Mouse (Mus musculus): ENCODE measurements around the gene Cdca5.
"Not testable (repeated sequence)": the region's sequence is repeated elsewhere in the genome, so short reads cannot be mapped to it uniquely, and the experiment has no call there.

The Cdca5 gene

GRCm38 (mm10) chr19:6084478-6085248, at the start of gene Cdca5, which contains the start of gene Zfpl1:
Gene Cdca5 (plus strand): TSS chr19:6084983.
Gene Zfpl1 (minus strand): TSS chr19:6084956.
- in situ Hi-C loops (cut with MboI, MseI), result no loop called here

GRCm38 (mm10) chr19:6035966-6036585, 48.7 kb upstream of the Cdca5 start:
- in situ Hi-C loops (cut with MboI, MseI), result no loop called here

GRCm38 (mm10) chr19:6037695-6038094, 47.1 kb upstream of the Cdca5 start:
- in situ Hi-C loops (cut with MboI, MseI), result no loop called here

GRCm38 (mm10) chr19:6038326-6038725, 46.5 kb upstream of the Cdca5 start:
- in situ Hi-C loops (cut with MboI, MseI), result no loop called here

GRCm38 (mm10) chr19:6040002-6040401, 44.8 kb upstream of the Cdca5 start:
- in situ Hi-C loops (cut with MboI, MseI), result no loop called here

- in situ Hi-C loops (cut with MboI, MseI), result no loop called here
Observed at GRCm38 (mm10) chr19:6042293-6042692, 42.5 kb upstream of the Cdca5 start.

GRCm38 (mm10) chr19:6044102-6044501, 40.7 kb upstream of the Cdca5 start:
- in situ Hi-C loops (cut with MboI, MseI), result not testable (repeated sequence)

- in situ Hi-C loops (cut with MboI, MseI), result no loop called here
Observed at GRCm38 (mm10) chr19:6045366-6046293, 39.2 kb upstream of the Cdca5 start.

GRCm38 (mm10) chr19:6046294-6047153, 38.3 kb upstream of the Cdca5 start, which contains the start of gene Syvn1:
Gene Syvn1 (plus strand): TSS chr19:6046576.
- in situ Hi-C loops (cut with MboI, MseI), result no loop called here

GRCm38 (mm10) chr19:6047154-6047898, 37.5 kb upstream of the Cdca5 start:
- in situ Hi-C loops (cut with MboI, MseI), result no loop called here

- in situ Hi-C loops (cut with MboI, MseI), result no loop called here
Observed at GRCm38 (mm10) chr19:6047899-6048166, 37.0 kb upstream of the Cdca5 start.

GRCm38 (mm10) chr19:6048681-6049410, 35.9 kb upstream of the Cdca5 start:
- in situ Hi-C loops (cut with MboI, MseI), result no loop called here

- in situ Hi-C loops (cut with MboI, MseI), result no loop called here
Observed at GRCm38 (mm10) chr19:6052516-6052915, 32.3 kb upstream of the Cdca5 start.

GRCm38 (mm10) chr19:6054296-6054695, 30.5 kb upstream of the Cdca5 start:
- in situ Hi-C loops (cut with MboI, MseI), result no loop called here

- in situ Hi-C loops (cut with MboI, MseI), result no loop called here
Observed at GRCm38 (mm10) chr19:6056696-6057095, 28.1 kb upstream of the Cdca5 start.

- in situ Hi-C loops (cut with MboI, MseI), result no loop called here
Observed at GRCm38 (mm10) chr19:6057313-6058096, 27.3 kb upstream of the Cdca5 start, which contains the start of the genes Mrpl49 and Fau. Gene Mrpl49 (minus strand): TSS chr19:6057785. Gene Fau (plus strand): TSS chr19:6057844.

- in situ Hi-C loops (cut with MboI, MseI), result no loop called here
Observed at GRCm38 (mm10) chr19:6058513-6058912, 26.3 kb upstream of the Cdca5 start.

- in situ Hi-C loops (cut with MboI, MseI), result no loop called here
Observed at GRCm38 (mm10) chr19:6058966-6059365, 25.8 kb upstream of the Cdca5 start.

- in situ Hi-C loops (cut with MboI, MseI), result no loop called here
Observed at GRCm38 (mm10) chr19:6061021-6061533, 23.7 kb upstream of the Cdca5 start, which contains the start of gene Znhit2. Gene Znhit2 (plus strand): TSS chr19:6061192.
